Mouse (Mus musculus): ENCODE results near the gene Fli1. TPM values are rescaled to one million over a fixed set of nuclear protein-coding genes. Genes with fewer than 3 reads are reported as not detected.

Fli1 gene
- polyA plus RNA-seq, 1 experiment from 2014 or later: 68.3 TPM

DNA sequence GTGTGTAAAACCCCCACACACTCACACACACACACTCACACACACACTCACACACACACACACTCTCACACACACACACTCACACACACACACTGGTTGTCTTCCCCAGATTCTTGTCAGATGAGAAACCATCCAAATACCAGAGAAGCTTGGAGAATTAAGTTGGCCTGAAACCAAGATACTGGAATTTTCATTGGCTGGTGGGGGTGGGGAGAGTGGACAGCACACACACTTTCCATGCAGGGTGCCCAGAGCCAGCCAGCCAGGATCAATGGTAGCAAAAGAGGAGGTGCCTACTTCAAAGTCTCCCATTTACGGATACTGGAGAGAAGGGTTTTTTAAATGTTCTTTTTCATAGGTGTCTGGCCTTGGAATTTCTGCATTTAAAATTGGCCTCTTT, 74.3 kb downstream of the Fli1 start:
- Histone ChIP-seq H3K4me3 (ENCODE audit: low read depth, low read length) (no peak overlapping the region), H3K9me3 (ENCODE audit: control insufficient read depth, low read length) (no peaks in the 10 kb centered on the region), H3K27me3 (ENCODE audit: control insufficient read depth, insufficient read depth, low read length) (no peaks in the 10 kb centered on the region), H3K4me1 (ENCODE audit: control insufficient read depth, insufficient read depth, low read length) (peaks cover 7% of the 10 kb centered on the region; the same call in 1 of the 2 replicates), H3K9ac (ENCODE audit: low read length) (no peak overlapping the region), H3K27ac (replicated peaks; ENCODE audit: low read depth, low read length) (no peak overlapping the region), H3K4me2 (ENCODE audit: low read depth, severe bottlenecking) (no peak overlapping the region), H3K36me3 (ENCODE audit: control insufficient read depth, insufficient read depth, low read length) (peaks cover 10% of the 10 kb centered on the region; the same call in 1 of the 2 replicates)
- 68% methylated on average over 1 of the region's 1 CpGs for WGBS
- no peak for ATAC-seq (ENCODE audit: insufficient number of reproducible peaks, low FRiP score, low TSS enrichment, low read depth)
- no peak for DNase-seq (ENCODE audit: low spot score)

DNA sequence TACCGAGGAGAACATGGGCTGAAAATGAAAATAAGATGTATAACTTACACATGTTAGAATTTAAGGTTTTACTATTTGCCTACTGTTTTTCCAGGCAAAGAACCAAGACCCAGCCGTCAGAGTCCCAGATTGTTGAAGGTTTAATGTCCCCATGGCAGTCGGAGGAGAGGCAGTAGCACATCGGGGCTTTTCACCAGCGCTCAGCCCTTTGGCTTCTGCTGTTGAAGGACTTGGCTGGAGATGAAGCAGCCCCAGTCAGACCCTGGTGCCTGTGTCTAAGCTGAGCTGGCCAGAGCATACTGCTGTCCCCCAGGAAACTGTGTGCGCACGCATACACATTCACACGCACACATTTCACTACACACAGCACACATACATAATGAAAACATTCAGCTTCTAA, 75.2 kb downstream of the Fli1 start:
- DNase-seq (ENCODE audit: low spot score) (no peak), ATAC-seq (ENCODE audit: insufficient number of reproducible peaks, low FRiP score, low TSS enrichment, low read depth) (no peak)
- Histone ChIP-seq H3K4me3 (ENCODE audit: low read depth, low read length) (no peak overlapping the region), H3K4me2 (ENCODE audit: low read depth, severe bottlenecking) (no peak overlapping the region), H3K36me3 (ENCODE audit: control insufficient read depth, insufficient read depth, low read length) (peaks cover 6% of the 10 kb centered on the region; the same call in 1 of the 2 replicates), H3K27me3 (ENCODE audit: control insufficient read depth, insufficient read depth, low read length) (no peaks in the 10 kb centered on the region), H3K27ac (replicated peaks; ENCODE audit: low read depth, low read length) (no peak overlapping the region), H3K9me3 (ENCODE audit: control insufficient read depth, low read length) (no peaks in the 10 kb centered on the region), H3K4me1 (ENCODE audit: control insufficient read depth, insufficient read depth, low read length) (peaks cover 7% of the 10 kb centered on the region; the same call in 1 of the 2 replicates), H3K9ac (ENCODE audit: low read length) (no peak overlapping the region)
- WGBS: 79% methylated on average over 8 of the region's 8 CpGs

DNA sequence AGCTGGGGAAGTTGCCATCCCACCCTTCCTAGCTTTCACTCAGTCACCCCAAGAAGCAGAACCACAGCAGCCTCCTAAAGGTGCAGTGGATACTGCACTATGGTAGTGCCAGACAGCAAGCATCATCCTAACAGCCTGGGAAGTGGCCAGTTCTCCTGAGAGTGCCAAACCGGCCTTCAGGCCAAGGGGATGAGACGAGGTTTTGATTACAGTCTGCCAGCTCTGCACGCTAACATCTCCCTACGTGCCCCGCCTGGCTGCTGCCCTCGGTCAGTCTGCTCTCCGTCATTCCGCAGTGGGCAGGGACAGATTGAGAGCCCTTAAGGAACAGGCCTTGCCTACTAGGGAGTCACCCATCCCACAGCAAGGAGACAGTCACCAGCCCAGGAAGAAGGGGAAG, 75.8 kb downstream of the Fli1 start:
- ATAC-seq (ENCODE audit: insufficient number of reproducible peaks, low FRiP score, low TSS enrichment, low read depth) (no peak), DNase-seq (ENCODE audit: low spot score) (no peak)
- Histone ChIP-seq H3K36me3 (ENCODE audit: control insufficient read depth, insufficient read depth, low read length) (peaks cover 3% of the 10 kb centered on the region; the same call in 1 of the 2 replicates), H3K9me3 (ENCODE audit: control insufficient read depth, low read length) (no peaks in the 10 kb centered on the region), H3K9ac (ENCODE audit: low read length) (no peak overlapping the region), H3K27me3 (ENCODE audit: control insufficient read depth, insufficient read depth, low read length) (no peaks in the 10 kb centered on the region), H3K4me3 (ENCODE audit: low read depth, low read length) (no peak overlapping the region), H3K4me2 (ENCODE audit: low read depth, severe bottlenecking) (no peak overlapping the region), H3K27ac (replicated peaks; ENCODE audit: low read depth, low read length) (no peak overlapping the region), H3K4me1 (ENCODE audit: control insufficient read depth, insufficient read depth, low read length) (peaks cover 7% of the 10 kb centered on the region; the same call in 1 of the 2 replicates)
- WGBS: 60% methylated on average over 8 of the region's 8 CpGs

DNA sequence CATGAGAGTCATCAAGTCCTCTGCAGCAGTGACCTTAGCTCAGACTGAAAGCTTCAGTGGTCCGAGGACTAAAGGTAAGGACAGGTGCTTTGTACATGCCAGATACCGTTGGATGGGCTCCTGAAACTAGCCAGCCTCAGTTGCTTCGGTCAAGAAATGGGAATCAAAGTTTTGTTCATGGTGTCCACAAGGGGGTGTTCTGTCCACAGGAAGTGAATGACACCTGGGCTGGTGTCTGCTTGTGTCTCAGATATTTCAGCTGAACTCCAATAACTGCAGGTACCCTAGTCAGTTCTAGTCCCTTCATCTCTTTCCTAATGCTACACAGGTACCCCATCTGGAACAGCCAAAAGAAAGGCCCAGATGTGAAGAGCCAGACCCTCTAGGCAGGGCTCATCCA, 86.0 kb downstream of the Fli1 start:
- DNase-seq (ENCODE audit: low spot score) (no peak), ATAC-seq (ENCODE audit: insufficient number of reproducible peaks, low FRiP score, low TSS enrichment, low read depth) (no peak)
- Histone ChIP-seq H3K4me3 (ENCODE audit: low read depth, low read length) (no peak overlapping the region), H3K9me3 (ENCODE audit: control insufficient read depth, low read length) (no peaks in the 10 kb centered on the region), H3K36me3 (ENCODE audit: control insufficient read depth, insufficient read depth, low read length) (peaks cover 10% of the 10 kb centered on the region), H3K4me2 (ENCODE audit: low read depth, severe bottlenecking) (no peak overlapping the region), H3K9ac (ENCODE audit: low read length) (no peak overlapping the region), H3K4me1 (ENCODE audit: control insufficient read depth, insufficient read depth, low read length) (no peaks in the 10 kb centered on the region; the same call in 1 of the 2 replicates), H3K27me3 (ENCODE audit: control insufficient read depth, insufficient read depth, low read length) (no peaks in the 10 kb centered on the region), H3K27ac (replicated peaks; ENCODE audit: low read depth, low read length) (no peak overlapping the region)
- 76% methylated on average over 3 of the region's 3 CpGs for WGBS

DNA sequence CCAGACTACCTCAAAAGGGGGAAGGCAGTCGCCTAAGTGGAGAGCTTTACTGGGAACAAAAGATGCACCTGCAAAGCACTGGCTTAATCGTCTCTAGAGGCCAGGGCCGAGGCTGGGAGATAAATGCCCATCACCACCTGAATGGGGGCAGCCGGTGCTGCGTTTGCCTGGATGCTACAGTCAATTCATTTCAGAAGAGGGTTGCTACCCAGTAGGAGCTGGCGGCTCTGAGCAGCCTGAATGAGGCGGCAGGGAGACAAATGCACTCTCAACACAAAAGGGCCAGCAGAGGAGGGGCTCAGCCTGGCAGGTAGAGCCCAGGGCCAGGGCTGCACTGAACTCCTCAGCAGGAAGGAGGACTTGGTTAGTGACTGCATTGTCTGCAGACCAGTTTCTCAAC, 92.5 kb downstream of the Fli1 start:
- no peak for ATAC-seq (ENCODE audit: insufficient number of reproducible peaks, low FRiP score, low TSS enrichment, low read depth)

DNA sequence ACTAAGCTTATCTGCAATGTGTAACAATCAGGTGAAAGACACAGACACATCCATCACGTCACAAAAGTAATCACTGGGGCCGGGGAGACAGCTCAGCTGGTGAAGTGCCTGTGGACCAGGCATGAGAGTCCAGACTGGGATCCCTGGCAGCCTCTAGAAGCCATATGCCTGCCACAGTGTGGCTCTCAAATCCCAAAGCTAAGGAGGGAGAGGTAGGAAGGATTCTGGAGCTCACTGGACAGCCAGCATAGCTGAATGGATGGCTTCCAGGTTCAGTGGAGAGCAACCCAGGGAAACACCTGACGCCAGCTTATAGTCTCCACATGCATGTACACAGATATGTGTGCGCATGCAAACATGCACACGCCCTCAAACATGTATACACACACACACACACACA, 93.9 kb downstream of the Fli1 start:
- Histone ChIP-seq H3K9ac (ENCODE audit: low read length) (no peak overlapping the region), H3K4me1 (ENCODE audit: control insufficient read depth, insufficient read depth, low read length) (peaks cover 5% of the 10 kb centered on the region; the same call in 1 of the 2 replicates), H3K36me3 (ENCODE audit: control insufficient read depth, insufficient read depth, low read length) (peaks cover 3% of the 10 kb centered on the region; the same call in 1 of the 2 replicates), H3K9me3 (ENCODE audit: control insufficient read depth, low read length) (no peaks in the 10 kb centered on the region), H3K4me3 (ENCODE audit: low read depth, low read length) (no peak overlapping the region), H3K27me3 (ENCODE audit: control insufficient read depth, insufficient read depth, low read length) (no peaks in the 10 kb centered on the region), H3K27ac (replicated peaks; ENCODE audit: low read depth, low read length) (no peak overlapping the region), H3K4me2 (ENCODE audit: low read depth, severe bottlenecking) (no peak overlapping the region)
- ATAC-seq (ENCODE audit: insufficient number of reproducible peaks, low FRiP score, low TSS enrichment, low read depth) (no peak), DNase-seq (ENCODE audit: low spot score) (no peak)
- WGBS: 79% methylated on average over 5 of the region's 5 CpGs

More for the DNA sequence above, 92.5 kb downstream of the Fli1 start:
- Histone ChIP-seq H3K4me2 (ENCODE audit: low read depth, severe bottlenecking) (no peak overlapping the region), H3K9ac (ENCODE audit: low read length) (no peak overlapping the region), H3K27ac (replicated peaks; ENCODE audit: low read depth, low read length) (no peak overlapping the region), H3K4me3 (ENCODE audit: low read depth, low read length) (no peak overlapping the region), H3K27me3 (ENCODE audit: control insufficient read depth, insufficient read depth, low read length) (no peaks in the 10 kb centered on the region), H3K4me1 (ENCODE audit: control insufficient read depth, insufficient read depth, low read length) (no peaks in the 10 kb centered on the region), H3K9me3 (ENCODE audit: control insufficient read depth, low read length) (no peaks in the 10 kb centered on the region), H3K36me3 (ENCODE audit: control insufficient read depth, insufficient read depth, low read length) (peaks cover 5% of the 10 kb centered on the region; the same call in 1 of the 2 replicates)
- no peak for DNase-seq (ENCODE audit: low spot score)
- WGBS: 29% methylated on average over 7 of the region's 7 CpGs

DNA sequence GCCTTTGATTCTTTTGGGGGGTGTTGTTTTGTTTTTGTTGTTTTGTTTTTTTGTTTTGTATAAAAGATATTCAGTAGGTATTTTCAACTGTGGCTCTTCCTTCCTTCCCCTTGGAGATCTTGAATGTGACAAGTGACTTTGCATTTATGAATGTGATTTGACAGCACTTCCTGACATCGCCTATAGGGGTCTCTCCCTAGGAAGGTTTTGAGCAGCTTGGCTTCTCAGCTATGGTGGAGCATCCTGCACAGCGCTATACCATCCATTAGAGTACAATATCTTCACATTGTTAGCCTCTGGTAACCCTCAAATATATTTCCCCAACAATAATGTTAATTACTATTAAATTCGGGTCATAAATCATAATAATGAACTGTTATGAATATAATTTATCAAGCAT, 96.9 kb downstream of the Fli1 start:
- H3K9ac ChIP-seq (ENCODE audit: low read length): no peak overlapping the region
- peaks cover 8% of the 10 kb centered on the region; the same call in 1 of the 2 replicates for H3K36me3 ChIP-seq (ENCODE audit: control insufficient read depth, insufficient read depth, low read length)
- WGBS: 58% methylated on average over 3 of the region's 3 CpGs
- no peak overlapping the region for H3K27ac ChIP-seq (replicated peaks; ENCODE audit: low read depth, low read length)
- ATAC-seq (ENCODE audit: insufficient number of reproducible peaks, low FRiP score, low TSS enrichment, low read depth) (no peak), DNase-seq (ENCODE audit: low spot score) (peak; percentile 49)
- H3K4me3 ChIP-seq (ENCODE audit: low read depth, low read length): no peak overlapping the region
- no peaks in the 10 kb centered on the region; the same call in 1 of the 2 replicates for H3K9me3 ChIP-seq (ENCODE audit: control insufficient read depth, low read length)
- peaks cover 7% of the 10 kb centered on the region; the same call in 1 of the 2 replicates for H3K4me1 ChIP-seq (ENCODE audit: control insufficient read depth, insufficient read depth, low read length)
- H3K27me3 ChIP-seq (ENCODE audit: control insufficient read depth, insufficient read depth, low read length): no peaks in the 10 kb centered on the region
- H3K4me2 ChIP-seq (ENCODE audit: low read depth, severe bottlenecking): no peak overlapping the region

DNA sequence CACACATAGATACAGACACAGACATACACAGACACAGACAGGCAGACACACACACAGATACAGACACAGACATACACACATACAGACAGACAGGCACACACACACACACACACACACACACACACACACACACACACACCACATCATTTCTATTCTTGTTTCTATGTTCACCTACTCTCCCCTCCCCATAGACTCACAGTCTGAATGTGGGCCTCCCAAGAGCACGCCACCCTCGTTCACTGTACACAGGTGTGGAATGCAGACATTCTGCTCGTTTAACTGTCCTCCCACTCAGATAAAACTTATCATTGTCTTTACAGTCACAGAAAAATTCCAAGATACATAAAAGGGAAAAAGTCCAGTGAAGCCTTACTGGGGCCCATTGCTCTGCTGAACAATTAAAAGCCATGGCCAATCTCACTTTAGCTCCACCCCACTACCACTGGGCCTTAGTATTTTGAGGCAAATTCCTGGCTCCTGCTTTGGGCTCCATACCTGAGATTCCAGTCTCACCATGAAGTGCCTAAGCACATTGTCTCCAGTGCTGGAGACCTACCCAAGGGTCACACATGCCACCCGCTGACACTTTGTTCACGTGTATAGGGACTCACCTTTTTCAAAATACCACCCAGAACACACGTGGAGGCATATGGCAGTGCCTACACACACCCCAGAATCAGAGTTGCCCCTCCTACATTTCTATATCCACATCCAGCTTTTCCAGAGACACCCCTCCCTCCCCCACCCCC, 98.0 kb downstream of the Fli1 start:
- no peak overlapping the region for H3K4me2 ChIP-seq (ENCODE audit: low read depth, severe bottlenecking)
- no peak overlapping the region for H3K9ac ChIP-seq (ENCODE audit: low read length)
- 77% methylated on average over 6 of the region's 6 CpGs for WGBS
- H3K27me3 ChIP-seq (ENCODE audit: control insufficient read depth, insufficient read depth, low read length): no peaks in the 10 kb centered on the region
- DNase-seq (ENCODE audit: low spot score) (no peak), ATAC-seq (ENCODE audit: insufficient number of reproducible peaks, low FRiP score, low TSS enrichment, low read depth) (peak; percentile 44; the same call in 1 of the 2 replicates)
- H3K9me3 ChIP-seq (ENCODE audit: control insufficient read depth, low read length): no peaks in the 10 kb centered on the region; the same call in 1 of the 2 replicates
- H3K4me1 ChIP-seq (ENCODE audit: control insufficient read depth, insufficient read depth, low read length): peaks cover 7% of the 10 kb centered on the region; the same call in 1 of the 2 replicates
- H3K4me3 ChIP-seq (ENCODE audit: low read depth, low read length): no peak overlapping the region
- H3K36me3 ChIP-seq (ENCODE audit: control insufficient read depth, insufficient read depth, low read length): peaks cover 12% of the 10 kb centered on the region; the same call in 1 of the 2 replicates
- H3K27ac ChIP-seq (replicated peaks; ENCODE audit: low read depth, low read length): peak overlapping the region; percentile 62

All from limb, embryonic 11.5 days (tissue).